7 mouse cellular contexts compared by ENCODE assay signal in the genomic region with DNA sequence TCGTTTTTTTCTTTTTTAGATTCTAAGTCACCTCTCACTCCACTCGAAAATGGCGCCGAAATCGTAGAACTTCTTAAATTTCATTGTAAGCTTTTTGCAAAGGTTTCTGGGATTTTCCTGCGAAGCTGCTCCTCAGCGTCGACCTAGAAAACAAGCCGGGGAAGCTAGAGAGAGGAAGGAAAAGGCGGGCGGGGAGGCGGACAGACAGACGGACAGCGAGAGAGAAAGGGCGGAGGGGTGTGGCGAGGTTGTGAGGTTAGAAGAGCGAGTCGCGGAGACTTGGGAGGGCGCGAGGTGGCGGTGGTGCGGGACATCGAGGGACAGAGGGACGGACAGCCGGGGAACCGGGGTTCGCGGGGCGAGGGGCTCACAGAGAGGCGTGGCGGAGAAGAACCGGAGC.
DNase-seq lines count a peak whose midpoint lies in the region; ATAC-seq and TF ChIP-seq lines count a peak whose summit lies in the region.

No protein-coding gene starts in this region.

- H3K27ac ChIP-seq in ES-Bruce4 (ENCODE audit: insufficient read depth, low read length): no peak overlapping the region
- peak overlapping the region; percentile 44 for H3K27ac ChIP-seq in forebrain, embryonic 16.5 days (ENCODE audit: low read length)
- H3K27ac ChIP-seq in intestine, embryonic 14.5 days (ENCODE audit: low read depth): peak overlapping the region; percentile 91
- peak overlapping the region; percentile 78 for H3K27ac ChIP-seq in liver, embryonic 15.5 days (replicated peaks)
- no peak overlapping the region for H3K27ac ChIP-seq in neural tube, embryonic 12.5 days

- peaks cover 7% of the 10 kb centered on the region for H3K27me3 ChIP-seq in ES-Bruce4 (ENCODE audit: control insufficient read depth, insufficient read depth, low read length, poor library complexity, severe bottlenecking)
- no peaks in the 10 kb centered on the region for H3K27me3 ChIP-seq in forebrain, embryonic 16.5 days (replicated peaks; ENCODE audit: control insufficient read depth, insufficient read depth, low read length)
- H3K27me3 ChIP-seq in intestine, embryonic 14.5 days (replicated peaks; ENCODE audit: control insufficient read depth, insufficient read depth, low read length): peaks cover 6% of the 10 kb centered on the region
- peaks cover 44% of the 10 kb centered on the region for H3K27me3 ChIP-seq in liver, embryonic 15.5 days
- 0 out of 2 replicates have a peak, but pooled peaks cover 3% of the 10 kb centered on the region for H3K27me3 ChIP-seq in neural tube, embryonic 12.5 days (replicated peaks)

- 19% methylated on average over 27 of the region's 33 CpGs for WGBS in forebrain, embryonic 16.5 days
- 12% methylated on average over 25 of the region's 33 CpGs for WGBS in intestine, embryonic 14.5 days
- 14% methylated on average over 33 of the region's 33 CpGs for WGBS in liver, embryonic 15.5 days (ENCODE audit: insufficient replicate concordance)
- 22% methylated on average over 33 of the region's 33 CpGs for WGBS in neural tube, embryonic 12.5 days

- no peak for TF ChIP-seq EP300 in ES-Bruce4 (IDR thresholded peaks at IDR 0.05; ENCODE audit: insufficient read depth, low read depth, low read length)

- peak overlapping the region; percentile 48 for H3K4me3 ChIP-seq in ES-Bruce4 (ENCODE audit: low read depth, low read length)
- H3K4me3 ChIP-seq in forebrain, embryonic 16.5 days (replicated peaks; ENCODE audit: low read length): peak overlapping the region; percentile 58
- H3K4me3 ChIP-seq in intestine, embryonic 14.5 days (ENCODE audit: low read depth, low read length): peak overlapping the region; percentile 52
- peak overlapping the region; percentile 68 for H3K4me3 ChIP-seq in liver, embryonic 15.5 days (replicated peaks)
- H3K4me3 ChIP-seq in neural tube, embryonic 12.5 days: peak overlapping the region; percentile 46

- peak overlapping the region; percentile 61 for H3K4me2 ChIP-seq in forebrain, embryonic 16.5 days (ENCODE audit: low read length)
- peak overlapping the region; percentile 51 for H3K4me2 ChIP-seq in intestine, embryonic 14.5 days (ENCODE audit: low read length)
- H3K4me2 ChIP-seq in liver, embryonic 15.5 days: peak overlapping the region; percentile 88
- H3K4me2 ChIP-seq in neural tube, embryonic 12.5 days (replicated peaks): peak overlapping the region; percentile 66

- peak; percentile 18 for ATAC-seq in forebrain, embryonic 16.5 days
- peak; percentile 17; the same call in 1 of the 2 replicates for ATAC-seq in intestine, embryonic 14.5 days (replicated peaks; ENCODE audit: low FRiP score, low TSS enrichment, low read depth)
- ATAC-seq in liver, embryonic 15.5 days (ENCODE audit: insufficient read depth): peak; percentile 60
- ATAC-seq in neural tube, embryonic 12.5 days (ENCODE audit: low FRiP score, low read depth): peak; percentile 58; the same call in 1 of the 2 replicates

- H3K9ac ChIP-seq in ES-Bruce4 (ENCODE audit: low read depth, poor library complexity, severe bottlenecking): peak overlapping the region; percentile 13; the same call in 1 of the 2 replicates
- H3K9ac ChIP-seq in forebrain, embryonic 16.5 days (replicated peaks; ENCODE audit: low read depth, low read length): peak overlapping the region; percentile 71
- peak overlapping the region; percentile 84 for H3K9ac ChIP-seq in intestine, embryonic 14.5 days (ENCODE audit: low read length)
- peak overlapping the region; percentile 65 for H3K9ac ChIP-seq in liver, embryonic 15.5 days
- H3K9ac ChIP-seq in neural tube, embryonic 12.5 days: peak overlapping the region; percentile 64

- TF ChIP-seq CTCF in ES-Bruce4 (IDR thresholded peaks at IDR 0.05; ENCODE audit: low read depth, low read length): no peak

- H3K9me3 ChIP-seq in ES-Bruce4 (replicated peaks; ENCODE audit: control insufficient read depth, insufficient read depth, low read length, poor library complexity, severe bottlenecking): no peaks in the 10 kb centered on the region
- H3K9me3 ChIP-seq in forebrain, embryonic 16.5 days (ENCODE audit: control insufficient read depth, low read length): no peaks in the 10 kb centered on the region
- H3K9me3 ChIP-seq in intestine, embryonic 14.5 days (ENCODE audit: control insufficient read depth, low read length): no peaks in the 10 kb centered on the region
- H3K9me3 ChIP-seq in liver, embryonic 15.5 days (replicated peaks): no peaks in the 10 kb centered on the region
- H3K9me3 ChIP-seq in neural tube, embryonic 12.5 days: no peaks in the 10 kb centered on the region

- no peak for TF ChIP-seq POLR2A in ES-Bruce4 (IDR thresholded peaks at IDR 0.05; ENCODE audit: insufficient read depth, low read length)

- DNase-seq in ZHBTc4 (ENCODE audit: low read depth, low spot score): peak; percentile 51
- peak; percentile 67 for DNase-seq in intestine, embryonic 14.5 days (ENCODE audit: low spot score)
- DNase-seq in yolk sac, embryonic 10.5 days (ENCODE audit: low spot score): peak; percentile 53

- H3K4me1 ChIP-seq in ES-Bruce4 (ENCODE audit: control insufficient read depth, insufficient read depth, low read length): no peaks in the 10 kb centered on the region
- 0 out of 2 replicates have a peak, but pooled peaks cover 5% of the 10 kb centered on the region for H3K4me1 ChIP-seq in forebrain, embryonic 16.5 days (replicated peaks; ENCODE audit: control insufficient read depth, insufficient read depth, low read length)
- H3K4me1 ChIP-seq in intestine, embryonic 14.5 days (replicated peaks; ENCODE audit: control insufficient read depth, insufficient read depth, low read length): peaks cover 6% of the 10 kb centered on the region; the same call in 1 of the 2 replicates
- peaks cover 24% of the 10 kb centered on the region for H3K4me1 ChIP-seq in liver, embryonic 15.5 days (replicated peaks)
- no peaks in the 10 kb centered on the region for H3K4me1 ChIP-seq in neural tube, embryonic 12.5 days

- H3K36me3 ChIP-seq in ES-Bruce4 (ENCODE audit: control insufficient read depth, insufficient read depth, low read length, poor library complexity, severe bottlenecking): no peaks in the 10 kb centered on the region
- H3K36me3 ChIP-seq in forebrain, embryonic 16.5 days (ENCODE audit: control insufficient read depth, insufficient read depth): no peaks in the 10 kb centered on the region
- H3K36me3 ChIP-seq in intestine, embryonic 14.5 days (ENCODE audit: control insufficient read depth, insufficient read depth, low read length): 0 out of 2 replicates have a peak, but pooled peaks cover 3% of the 10 kb centered on the region
- H3K36me3 ChIP-seq in liver, embryonic 15.5 days (replicated peaks): no peaks in the 10 kb centered on the region
- H3K36me3 ChIP-seq in neural tube, embryonic 12.5 days: no peaks in the 10 kb centered on the region

Comparison
In these comparisons a context has a peak if more than half of its experiments do, and no peak if none do; other contexts are left out.
1. H3K27ac ChIP-seq: peak in forebrain, embryonic 16.5 days (single experiment), intestine, embryonic 14.5 days (single experiment) and liver, embryonic 15.5 days (single experiment); none in ES-Bruce4 (single experiment) and neural tube, embryonic 12.5 days (single experiment).
2. H3K9ac ChIP-seq: peak in every context shown above with its lines; median percentile 84 in intestine, embryonic 14.5 days; 71 in forebrain, embryonic 16.5 days; 65 in liver, embryonic 15.5 days; 64 in neural tube, embryonic 12.5 days; 13 in ES-Bruce4.
3. Peak in every context shown above with its lines, with median percentiles within 50 percentile points of each other: H3K4me3 ChIP-seq, DNase-seq, ATAC-seq and H3K4me2 ChIP-seq.